Mouse (Mus musculus) left cerebral cortex, postnatal 25 days (tissue): ENCODE measurements around the gene Kdm5c. TPM values are rescaled to one million over a fixed set of nuclear protein-coding genes. Genes with fewer than 3 reads are reported as not detected.
A peak's percentile ranks its signal among the peaks of the same experiment; 100 is the strongest.
"Not testable (repeated sequence)": the region's sequence is repeated elsewhere in the genome, so short reads cannot be mapped to it uniquely, and the experiment has no call there.

Experiments used
- DNase-seq, 2 experiments: peaks; one replicate each; pipeline ENCODE4 v3.0.0; 2022; ENCODE audit warnings: low spot score in 2 of 2, mixed read lengths in 1 of 2
- intact Hi-C: fragments of 180-260 bp; cut with DNase I; formaldehyde crosslinking; loops from one replicate; pipeline ENCODE4 v1.15.1; 2025
- total RNA-seq, 2 experiments: library from RNA; stranded (reverse); gene quantifications; 2 replicates each; pipeline ENCODE4 v1.2.3; 2021

Gene Kdm5c
- 10 to 100 TPM; 53.5 to 69.0 TPM for total RNA-seq

- DNase-seq, result peak; percentile 98
- intact Hi-C loops, result no loop called here
Measured at GRCm38 (mm10) chrX:152232781-152233763, at the start of gene Kdm5c. Kdm5c (plus strand) TSS chrX:152233020.

GRCm38 (mm10) chrX:152187151-152187550 lies 45.7 kb upstream of the Kdm5c start:
- DNase-seq, result peak in 1 of 2 experiments; percentile 57
- intact Hi-C loops, result no loop called here

- peak in 1 of 2 experiments; percentile 77 for DNase-seq
- intact Hi-C loops, result no loop called here
Measured at GRCm38 (mm10) chrX:152191266-152191665, 41.6 kb upstream of the Kdm5c start.

- intact Hi-C loops, result no loop called here
- DNase-seq, result peak in 1 of 2 experiments; percentile 49
Measured at GRCm38 (mm10) chrX:152197814-152198648, 34.8 kb upstream of the Kdm5c start.

GRCm38 (mm10) chrX:152201737-152202421 lies 30.9 kb upstream of the Kdm5c start:
- intact Hi-C loops, result no loop called here
- DNase-seq, result peak in 1 of 2 experiments; percentile 25

GRCm38 (mm10) chrX:152202422-152203103 lies 30.3 kb upstream of the Kdm5c start:
- intact Hi-C loops, result no loop called here

GRCm38 (mm10) chrX:152203247-152203646 lies 29.6 kb upstream of the Kdm5c start:
- DNase-seq, result no peak
- intact Hi-C loops, result no loop called here

More at GRCm38 (mm10) chrX:152202422-152203103, 30.3 kb upstream of the Kdm5c start:
- DNase-seq, result peak in 1 of 2 experiments; percentile 52

GRCm38 (mm10) chrX:152205486-152205885 lies 27.3 kb upstream of the Kdm5c start:
- intact Hi-C loops, result no loop called here
- DNase-seq, result no peak

- no peak for DNase-seq
- intact Hi-C loops, result no loop called here
Measured at GRCm38 (mm10) chrX:152214703-152215102, 18.1 kb upstream of the Kdm5c start.

- intact Hi-C loops, result no loop called here
- DNase-seq, result no peak
Measured at GRCm38 (mm10) chrX:152218529-152218928, 14.3 kb upstream of the Kdm5c start.

- intact Hi-C loops, result no loop called here
- DNase-seq, result no peak
Measured at GRCm38 (mm10) chrX:152221721-152222120, 11.1 kb upstream of the Kdm5c start.

- DNase-seq, result no peak
- intact Hi-C loops, result no loop called here
Measured at GRCm38 (mm10) chrX:152222226-152222625, 10.6 kb upstream of the Kdm5c start.

GRCm38 (mm10) chrX:152223313-152223712 lies 9.5 kb upstream of the Kdm5c start:
- intact Hi-C loops, result no loop called here
- DNase-seq, result no peak

- intact Hi-C loops, result no loop called here
Measured at GRCm38 (mm10) chrX:152224280-152224679, 8.5 kb upstream of the Kdm5c start.

GRCm38 (mm10) chrX:152234125-152234524 lies 1.3 kb downstream of the Kdm5c start:
- no peak for DNase-seq
- intact Hi-C loops, result no loop called here

More at GRCm38 (mm10) chrX:152224280-152224679, 8.5 kb upstream of the Kdm5c start:
- no peak for DNase-seq

- intact Hi-C loops, result no loop called here
Measured at GRCm38 (mm10) chrX:152235758-152236157, 2.9 kb downstream of the Kdm5c start.

GRCm38 (mm10) chrX:152243140-152243539 lies 10.3 kb downstream of the Kdm5c start:
- DNase-seq, intact Hi-C loops: not testable (repeated sequence)

More at GRCm38 (mm10) chrX:152235758-152236157, 2.9 kb downstream of the Kdm5c start:
- no peak for DNase-seq

GRCm38 (mm10) chrX:152244492-152245189 lies 11.8 kb downstream of the Kdm5c start:
- DNase-seq, result no peak
- intact Hi-C loops, result no loop called here
